Mouse (Mus musculus): Measurements from ENCODE around the gene Ubxn2a. TPM values are rescaled to one million over a fixed set of nuclear protein-coding genes. Genes with fewer than 3 reads are reported as not detected.
"Not testable (repeated sequence)": the region's sequence is repeated elsewhere in the genome, so short reads cannot be mapped to it uniquely, and the experiment has no call there.

The Ubxn2a gene
- total RNA-seq (2014; fragmentation: Nextera tagmentation) (20.4 and 31.6 TPM in 2 replicates), total RNA-seq (2017) (25.5 and 40.2 TPM in 2 replicates)

GRCm38 (mm10) chr12:4906951-4907906 lies at the start of gene Ubxn2a:
Ubxn2a (minus strand) TSS chr12:4907705.
- ATAC-seq (replicated peaks; ENCODE audit: poor library complexity, severe bottlenecking): peak; percentile 93

GRCm38 (mm10) chr12:4953156-4953555 lies 45.7 kb upstream of the Ubxn2a start:
- ATAC-seq (replicated peaks; ENCODE audit: poor library complexity, severe bottlenecking): no peak

GRCm38 (mm10) chr12:4952272-4952671 lies 44.8 kb upstream of the Ubxn2a start:
- ATAC-seq (replicated peaks; ENCODE audit: poor library complexity, severe bottlenecking): no peak

- ATAC-seq (replicated peaks; ENCODE audit: poor library complexity, severe bottlenecking): peak; percentile 98
These were observed 23.5 kb upstream of the Ubxn2a start for GRCm38 (mm10) chr12:4930820-4931548.

- ATAC-seq (replicated peaks; ENCODE audit: poor library complexity, severe bottlenecking): no peak
These were observed 20.7 kb upstream of the Ubxn2a start for GRCm38 (mm10) chr12:4928197-4928596.

GRCm38 (mm10) chr12:4917805-4918591 lies 10.5 kb upstream of the Ubxn2a start:
- peak; percentile 68 for ATAC-seq (replicated peaks; ENCODE audit: poor library complexity, severe bottlenecking)

GRCm38 (mm10) chr12:4916994-4917804 lies 9.7 kb upstream of the Ubxn2a start, which contains the start of gene Atad2b:
Atad2b (plus strand) TSS chr12:4917353.
- peak; percentile 83 for ATAC-seq (replicated peaks; ENCODE audit: poor library complexity, severe bottlenecking)

GRCm38 (mm10) chr12:4914944-4915343 lies 7.4 kb upstream of the Ubxn2a start:
- no peak for ATAC-seq (replicated peaks; ENCODE audit: poor library complexity, severe bottlenecking)

- ATAC-seq (replicated peaks; ENCODE audit: poor library complexity, severe bottlenecking): no peak
These were observed 6.9 kb upstream of the Ubxn2a start for GRCm38 (mm10) chr12:4914441-4914840.

GRCm38 (mm10) chr12:4911716-4912115 lies 4.2 kb upstream of the Ubxn2a start:
- no peak for ATAC-seq (replicated peaks; ENCODE audit: poor library complexity, severe bottlenecking)

GRCm38 (mm10) chr12:4910496-4910895 lies 3.0 kb upstream of the Ubxn2a start:
- not testable (repeated sequence) for ATAC-seq (replicated peaks; ENCODE audit: poor library complexity, severe bottlenecking)

GRCm38 (mm10) chr12:4908391-4908790 lies 886 bp upstream of the Ubxn2a start:
- ATAC-seq (replicated peaks; ENCODE audit: poor library complexity, severe bottlenecking): no peak

GRCm38 (mm10) chr12:4906476-4906875 lies 1.0 kb downstream of the Ubxn2a start:
- no peak for ATAC-seq (replicated peaks; ENCODE audit: poor library complexity, severe bottlenecking)

GRCm38 (mm10) chr12:4905946-4906345 lies 1.6 kb downstream of the Ubxn2a start:
- ATAC-seq (replicated peaks; ENCODE audit: poor library complexity, severe bottlenecking): no peak

GRCm38 (mm10) chr12:4898024-4898423 lies 9.5 kb downstream of the Ubxn2a start:
- ATAC-seq (replicated peaks; ENCODE audit: poor library complexity, severe bottlenecking): no peak

GRCm38 (mm10) chr12:4889891-4890290 lies 17.6 kb downstream of the Ubxn2a start:
- ATAC-seq (replicated peaks; ENCODE audit: poor library complexity, severe bottlenecking): no peak

- ATAC-seq (replicated peaks; ENCODE audit: poor library complexity, severe bottlenecking): no peak
These were observed 18.3 kb downstream of the Ubxn2a start for GRCm38 (mm10) chr12:4889251-4889650.

- ATAC-seq (replicated peaks; ENCODE audit: poor library complexity, severe bottlenecking): no peak
These were observed 18.8 kb downstream of the Ubxn2a start for GRCm38 (mm10) chr12:4888739-4889138.

GRCm38 (mm10) chr12:4886581-4886980 lies 20.9 kb downstream of the Ubxn2a start:
- ATAC-seq (replicated peaks; ENCODE audit: poor library complexity, severe bottlenecking): not testable (repeated sequence)

Measured in granulocyte monocyte progenitor cell, adult 5-6 weeks (primary cell).